In genomic region chr17:5834166-5834565, GRCm38 (mm10) we compare ENCODE assay signal across 21 mouse cellular contexts. TPM values are rescaled to one million over a fixed set of nuclear protein-coding genes. Genes with fewer than 3 reads are reported as not detected.
DNase-seq lines count a peak whose midpoint lies in the region; ATAC-seq lines count a peak whose summit lies in the region.
"Had no signal": no experiment of that assay in that cellular context is flagged by ENCODE, and none has a peak within 500 bp of the region (broad histone marks: within the 10 kb centered on the region; RNA-seq: fewer than 3 reads in every experiment).

No protein-coding gene starts in this region.

- no peak overlapping the region for H3K9ac ChIP-seq in midbrain, embryonic 11.5 days (ENCODE audit: low read length)
- no peak overlapping the region for H3K9ac ChIP-seq in midbrain, embryonic 16.5 days (ENCODE audit: low read depth, low read length)
- H3K9ac ChIP-seq: embryonic facial prominence, embryonic 12.5 days; forebrain, embryonic 13.5 days; forebrain, embryonic 15.5 days; forebrain, postnatal 0 days had no signal

- H3K27ac ChIP-seq in midbrain, embryonic 11.5 days (ENCODE audit: low read depth, low read length) = no peak overlapping the region
- no peak overlapping the region for H3K27ac ChIP-seq in midbrain, embryonic 16.5 days (ENCODE audit: low read length)
- H3K27ac ChIP-seq: embryonic facial prominence, embryonic 10.5 days; embryonic facial prominence, embryonic 12.5 days; forebrain, embryonic 13.5 days; forebrain, embryonic 15.5 days had no signal

- 84% methylated on average over 3 of the region's 3 CpGs for WGBS in midbrain, embryonic 11.5 days
- 76% methylated on average over 3 of the region's 3 CpGs for WGBS in midbrain, embryonic 16.5 days

- no peak for ATAC-seq in cerebellum, adult (ENCODE audit: insufficient number of reproducible peaks, low FRiP score, low TSS enrichment)
- ATAC-seq in midbrain, embryonic 11.5 days (ENCODE audit: low FRiP score) = no peak
- no peak for ATAC-seq in midbrain, embryonic 16.5 days
- ATAC-seq: activated CD4-positive, CD25-positive, alpha-beta regulatory T cell, adult 4 months; CD4-positive, CD25-positive, alpha-beta regulatory T cell, adult 4 months; forebrain, embryonic 13.5 days; forebrain, embryonic 15.5 days; forebrain, postnatal 0 days; Patski had no signal

- peaks cover under 1% of the 10 kb centered on the region; the same call in 1 of the 2 replicates for H3K4me1 ChIP-seq in midbrain, embryonic 11.5 days (ENCODE audit: control insufficient read depth, insufficient read depth, low read length)
- no peaks in the 10 kb centered on the region for H3K4me1 ChIP-seq in midbrain, embryonic 16.5 days (ENCODE audit: control insufficient read depth, insufficient read depth, low read length)
- H3K4me1 ChIP-seq: forebrain, embryonic 13.5 days; forebrain, embryonic 15.5 days had no signal

- H3K4me2 ChIP-seq in midbrain, embryonic 11.5 days = no peak overlapping the region
- H3K4me2 ChIP-seq in midbrain, embryonic 16.5 days (ENCODE audit: low read length) = no peak overlapping the region
- H3K4me2 ChIP-seq: embryonic facial prominence, embryonic 12.5 days; forebrain, embryonic 13.5 days; forebrain, embryonic 15.5 days had no signal

- H3K9me3 ChIP-seq in midbrain, embryonic 11.5 days (ENCODE audit: control insufficient read depth, low read length) = no peaks in the 10 kb centered on the region
- H3K9me3 ChIP-seq in midbrain, embryonic 16.5 days (replicated peaks; ENCODE audit: control insufficient read depth, low read length, poor library complexity, severe bottlenecking) = no peaks in the 10 kb centered on the region
- H3K9me3 ChIP-seq: embryonic facial prominence, embryonic 12.5 days; forebrain, embryonic 13.5 days; forebrain, embryonic 15.5 days had no signal

- H3K36me3 ChIP-seq in midbrain, embryonic 11.5 days (ENCODE audit: control insufficient read depth, insufficient read depth, low read length) = no peaks in the 10 kb centered on the region
- H3K36me3 ChIP-seq in midbrain, embryonic 16.5 days (ENCODE audit: control insufficient read depth, insufficient read depth, low read length) = no peaks in the 10 kb centered on the region
- H3K36me3 ChIP-seq: embryonic facial prominence, embryonic 10.5 days; embryonic facial prominence, embryonic 12.5 days; forebrain, embryonic 15.5 days had no signal

- no peaks in the 10 kb centered on the region for H3K27me3 ChIP-seq in midbrain, embryonic 11.5 days (ENCODE audit: control insufficient read depth, insufficient read depth, low read length)
- H3K27me3 ChIP-seq in midbrain, embryonic 16.5 days (ENCODE audit: control insufficient read depth, insufficient read depth, low read depth, low read length) = no peaks in the 10 kb centered on the region
- H3K27me3 ChIP-seq: CH12.LX; embryonic facial prominence, embryonic 12.5 days; forebrain, embryonic 13.5 days; forebrain, embryonic 15.5 days; Patski had no signal

- DNase-seq in cerebellum, postnatal 10 days = peak; percentile 52 to 72
- peak; percentile 34 to 65 for DNase-seq in cerebellum, postnatal 25 days
- DNase-seq in cerebellum, adult 8-10 months = no peak
- peak; percentile 31 for DNase-seq in midbrain, embryonic 11.5 days (ENCODE audit: low spot score, missing footprints)
- DNase-seq: adrenal gland, adult 8-10 months; adrenal gland, postnatal 14 days; adrenal gland, postnatal 36 days; B cell, adult 2 months; cerebellum, adult 11 months; cerebellum, adult 9-10 months; forebrain, postnatal 0 days had no signal

- no peak overlapping the region for H3K4me3 ChIP-seq in midbrain, embryonic 11.5 days (ENCODE audit: low read depth, low read length)
- H3K4me3 ChIP-seq in midbrain, embryonic 16.5 days (ENCODE audit: low read depth, low read length) = no peak overlapping the region
- H3K4me3 ChIP-seq: embryonic facial prominence, embryonic 10.5 days; embryonic facial prominence, embryonic 12.5 days; forebrain, embryonic 13.5 days; forebrain, embryonic 15.5 days had no signal

RNA-seq across cellular contexts. Expression of gene Snx9, which starts 7.0 kb away (rescaled TPM):
- 16.7 and 21.7 TPM in 2 replicates for polyA plus RNA-seq in midbrain, embryonic 11.5 days (2014; fragmentation: Nextera tagmentation; extraction: Ambion mirVana)
- polyA plus RNA-seq in midbrain, embryonic 16.5 days (2015; fragmentation: Nextera tagmentation; extraction: Ambion mirVana) = 5.6 and 5.9 TPM in 2 replicates
